Mouse (Mus musculus) heart, embryonic 14.5 days (tissue): ENCODE measurements around the gene Zfp628. TPM values are rescaled to one million over a fixed set of nuclear protein-coding genes. Genes with fewer than 3 reads are reported as not detected.
"Not testable (repeated sequence)": the region's sequence is repeated elsewhere in the genome, so short reads cannot be mapped to it uniquely, and the experiment has no call there.

Experiments
- ATAC-seq: fragments of 200-750 bp; cut with Nextera tagmentation; 2 replicates; pipeline ENCODE4 v1.8.0; 2017; ENCODE audit warnings: low read depth, moderate TSS enrichment; ENCODE audit not compliant: insufficient number of reproducible peaks, insufficient read depth, low FRiP score
- H3K27ac ChIP-seq, 2 experiments: fragments of 200-500 bp in 1 of 2; fragments of 300-500 bp in 1 of 2; sonication (generic) in 1 of 2; replicated peaks in 1 of 2; 2 replicates each; pipeline ENCODE4 v1.5.1; 2012 to 2014; ENCODE audit warnings: low read depth in 2 of 2, low read length in 2 of 2, control low read depth in 1 of 2, mild to moderate bottlenecking in 1 of 2, mixed read lengths in 1 of 2; ENCODE audit not compliant: control insufficient read depth in 1 of 2, insufficient read depth in 1 of 2
- H3K27me3 ChIP-seq: fragments of 300-500 bp; sonication (generic); 2 replicates; pipeline ENCODE4 v1.6.1; 2014; ENCODE audit warnings: mild to moderate bottlenecking, low read length, control low read depth; ENCODE audit not compliant: control insufficient read depth, insufficient read depth
- H3K36me3 ChIP-seq: fragments of 300-500 bp; sonication (generic); 2 replicates; pipeline ENCODE4 v1.6.1; 2014; ENCODE audit warnings: mild to moderate bottlenecking, control low read depth, low read length, mixed read lengths; ENCODE audit not compliant: control insufficient read depth, insufficient read depth
- H3K4me1 ChIP-seq, 2 experiments: fragments of 200-500 bp in 1 of 2; fragments of 300-500 bp in 1 of 2; sonication (generic) in 1 of 2; 2 replicates each; pipeline ENCODE4 v1.6.1; 2012 to 2014; ENCODE audit warnings: low read length in 2 of 2, control low read depth in 1 of 2, mixed read lengths in 1 of 2; ENCODE audit not compliant: control insufficient read depth in 2 of 2, insufficient read depth in 2 of 2
- H3K4me2 ChIP-seq: fragments of 300-500 bp; sonication (generic); 2 replicates; pipeline ENCODE4 v1.6.1; 2014; ENCODE audit warnings: mild to moderate bottlenecking, low read length
- H3K4me3 ChIP-seq, 2 experiments: fragments of 200-500 bp in 1 of 2; fragments of 300-500 bp in 1 of 2; sonication (generic) in 1 of 2; 2 replicates each; pipeline ENCODE4 v1.5.1; 2012 to 2014; ENCODE audit warnings: low read length in 2 of 2, mild to moderate bottlenecking in 2 of 2, control low read depth in 1 of 2, low read depth in 1 of 2, moderate library complexity in 1 of 2; ENCODE audit not compliant: control insufficient read depth in 1 of 2, insufficient read depth in 1 of 2
- H3K9ac ChIP-seq: fragments of 300-500 bp; sonication (generic); 2 replicates; pipeline ENCODE4 v1.6.1; 2014; ENCODE audit warnings: mild to moderate bottlenecking, low read length
- H3K9me3 ChIP-seq: fragments of 300-500 bp; sonication (generic); 2 replicates; pipeline ENCODE4 v1.6.1; 2016; ENCODE audit warnings: low read length, control low read depth; ENCODE audit not compliant: control insufficient read depth
- WGBS: fragments of 180-500 bp; shearing (Covaris S2); extraction: QIAGEN DNeasy Blood & Tissue Kit; methylation state at CpG from one replicate; pipeline ENCODE4 v1.1.7; 2014; 5-methylcytosine and 5-hydroxymethylcytosine counted together
- polyA plus RNA-seq: library from polyadenylated mRNA; unstranded; fragments of >200 nt; fragmentation: Nextera tagmentation; extraction: Ambion mirVana; gene quantifications from 2 replicates; pipeline ENCODE4 v1.2.1, GENCODE M21; 2014

The Zfp628 gene
- polyA plus RNA-seq, 1 experiment from 2014 or later: 3.1 TPM

GRCm38 (mm10) chr7:4879036-4879435 is 36.0 kb upstream of the Zfp628 start:
- WGBS: 79% methylated on average over 1 of the region's 1 CpGs
- H3K27me3 ChIP-seq, ATAC-seq, H3K9ac ChIP-seq, H3K4me2 ChIP-seq, H3K36me3 ChIP-seq, H3K9me3 ChIP-seq, H3K27ac ChIP-seq, H3K4me3 ChIP-seq: not testable (repeated sequence)
- H3K4me1 ChIP-seq: peaks cover 7 to 14% of the 10 kb centered on the region in 2 experiments

- no peaks in the 10 kb centered on the region for H3K27me3 ChIP-seq
- WGBS: 65% methylated on average over 4 of the region's 4 CpGs
- H3K4me1 ChIP-seq: no peaks in the 10 kb centered on the region
- H3K27ac ChIP-seq: no peak overlapping the region
- H3K4me3 ChIP-seq: no peak overlapping the region
- no peak overlapping the region for H3K9ac ChIP-seq
- H3K9me3 ChIP-seq: no peaks in the 10 kb centered on the region
- H3K36me3 ChIP-seq: no peaks in the 10 kb centered on the region
- no peak for ATAC-seq
- H3K4me2 ChIP-seq: no peak overlapping the region
Observed at GRCm38 (mm10) chr7:4886680-4887079, 28.3 kb upstream of the Zfp628 start.

- Histone ChIP-seq H3K9me3 (no peaks in the 10 kb centered on the region), H3K4me3 (no peak overlapping the region), H3K27me3 (no peaks in the 10 kb centered on the region), H3K4me2 (no peak overlapping the region), H3K4me1 (peaks cover 3 to 9% of the 10 kb centered on the region in 2 experiments; a peak in 3 of 4 replicates), H3K9ac (no peak overlapping the region), H3K36me3 (0 out of 2 replicates have a peak, but pooled peaks cover 10% of the 10 kb centered on the region), H3K27ac (no peak overlapping the region)
- no peak for ATAC-seq
- WGBS: 65% methylated on average over 11 of the region's 11 CpGs
Observed at GRCm38 (mm10) chr7:4895186-4895585, 19.8 kb upstream of the Zfp628 start.

- H3K27me3 ChIP-seq: no peaks in the 10 kb centered on the region
- no peak overlapping the region for H3K27ac ChIP-seq
- H3K9ac ChIP-seq: peak overlapping the region; percentile 64
- 18% methylated on average over 14 of the region's 18 CpGs for WGBS
- H3K36me3 ChIP-seq: 0 out of 2 replicates have a peak, but pooled peaks cover 2% of the 10 kb centered on the region
- peak overlapping the region; percentile 70 for H3K4me2 ChIP-seq
- ATAC-seq: no peak; the same call in 1 of the 2 replicates
- peaks cover 3 to 17% of the 10 kb centered on the region in 2 experiments; a peak in 3 of 4 replicates for H3K4me1 ChIP-seq
- H3K9me3 ChIP-seq: 0 out of 2 replicates have a peak, but pooled peaks cover 4% of the 10 kb centered on the region
- peak overlapping the region; percentile 28 to 39 for H3K4me3 ChIP-seq
Observed at GRCm38 (mm10) chr7:4898851-4899648, 16.0 kb upstream of the Zfp628 start.

- WGBS: 5% methylated on average over 19 of the region's 19 CpGs
- Histone ChIP-seq H3K4me3 (peak overlapping the region; percentile 28 to 39), H3K27ac (peak overlapping the region; percentile 33 to 79; a peak in 3 of 4 replicates), H3K4me2 (peak overlapping the region; percentile 70), H3K9me3 (0 out of 2 replicates have a peak, but pooled peaks cover 4% of the 10 kb centered on the region), H3K9ac (peak overlapping the region; percentile 64), H3K36me3 (no peaks in the 10 kb centered on the region), H3K4me1 (peaks cover 3 to 17% of the 10 kb centered on the region in 2 experiments; a peak in 3 of 4 replicates), H3K27me3 (no peaks in the 10 kb centered on the region)
- peak; percentile 70; the same call in 1 of the 2 replicates for ATAC-seq
Observed at GRCm38 (mm10) chr7:4899649-4900522, 15.1 kb upstream of the Zfp628 start.

- WGBS: 17% methylated on average over 11 of the region's 11 CpGs
- no peak for ATAC-seq
- peak overlapping the region; percentile 14 to 39 for H3K4me3 ChIP-seq
- peak overlapping the region; percentile 33 to 79; a peak in 3 of 4 replicates for H3K27ac ChIP-seq
- no peaks in the 10 kb centered on the region for H3K27me3 ChIP-seq
- peak overlapping the region; percentile 70 for H3K4me2 ChIP-seq
- H3K4me1 ChIP-seq: peaks cover 3 to 17% of the 10 kb centered on the region in 2 experiments; a peak in 3 of 4 replicates
- no peaks in the 10 kb centered on the region for H3K36me3 ChIP-seq
- H3K9ac ChIP-seq: peak overlapping the region; percentile 64
- 0 out of 2 replicates have a peak, but pooled peaks cover 4% of the 10 kb centered on the region for H3K9me3 ChIP-seq
Observed at GRCm38 (mm10) chr7:4900523-4900851, 14.5 kb upstream of the Zfp628 start.

- Histone ChIP-seq H3K4me3 (peak overlapping the region in 1 of 2 experiments; percentile 39; a peak in 1 of 4 replicates), H3K4me2 (peak overlapping the region; percentile 70), H3K9me3 (0 out of 2 replicates have a peak, but pooled peaks cover 4% of the 10 kb centered on the region), H3K36me3 (no peaks in the 10 kb centered on the region), H3K27me3 (no peaks in the 10 kb centered on the region), H3K9ac (no peak overlapping the region), H3K27ac (peak overlapping the region in 1 of 2 experiments; percentile 79; a peak in 1 of 4 replicates), H3K4me1 (peaks cover 3 to 17% of the 10 kb centered on the region in 2 experiments; a peak in 3 of 4 replicates)
- 54% methylated on average over 8 of the region's 8 CpGs for WGBS
- no peak for ATAC-seq
Observed at GRCm38 (mm10) chr7:4901171-4901570, 13.8 kb upstream of the Zfp628 start.
